Mouse (Mus musculus) cerebellum, adult 11 months (tissue): ENCODE results near the gene Mef2c.

Source experiments
- DNase-seq: peaks from one replicate; pipeline ENCODE4 v3.0.0; 2022

Gene Mef2c

DNA sequence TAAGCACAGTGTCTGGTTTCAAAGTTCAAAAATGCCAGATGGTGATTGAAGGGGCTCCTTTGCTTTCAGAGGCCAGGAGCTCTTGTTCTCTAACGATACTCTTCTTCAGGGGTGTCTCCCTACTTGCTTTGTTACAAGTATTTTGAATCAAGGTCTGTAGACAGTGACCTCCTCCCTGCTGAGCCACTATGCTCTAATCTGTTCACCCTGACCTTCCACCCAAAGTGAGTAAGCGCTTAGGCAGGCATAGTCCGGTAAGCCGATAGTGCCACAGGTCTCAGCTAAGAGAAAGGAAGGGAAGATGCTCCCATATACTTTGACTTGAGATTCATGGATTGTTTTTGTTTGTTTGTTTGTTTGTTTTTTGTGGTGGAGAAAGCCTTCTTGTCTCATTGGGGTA is 69.5 kb downstream of the Mef2c start:
- no peak for DNase-seq

- DNase-seq: no peak
Observed at GRCm38 (mm10) chr13:83573855-83574583, 70.2 kb downstream of the Mef2c start.

DNA sequence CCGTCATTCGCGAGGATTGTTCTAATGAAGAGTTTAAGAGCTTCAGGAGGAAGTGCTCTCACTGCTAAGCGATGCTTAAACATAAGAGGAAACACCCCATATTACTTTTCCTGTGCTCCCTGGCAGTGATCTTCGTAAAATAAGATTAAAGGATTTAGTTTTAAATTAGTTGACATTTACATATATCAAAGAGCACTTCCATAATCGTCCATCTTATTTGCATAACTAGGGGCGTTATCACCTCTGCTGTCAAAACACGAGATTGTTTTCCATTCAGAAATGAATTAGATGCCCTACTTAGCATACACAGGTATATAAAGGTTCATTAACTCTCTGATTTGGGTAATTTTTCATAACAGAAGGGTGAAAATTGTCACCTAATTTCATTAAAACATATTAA is 71.0 kb downstream of the Mef2c start:
- DNase-seq: no peak

- DNase-seq: no peak
Observed at GRCm38 (mm10) chr13:83579410-83579809, 75.6 kb downstream of the Mef2c start.

GRCm38 (mm10) chr13:83580856-83581255 is 77.0 kb downstream of the Mef2c start:
- DNase-seq: no peak

- DNase-seq: no peak
Observed at GRCm38 (mm10) chr13:83582564-83582963, 78.7 kb downstream of the Mef2c start.

DNA sequence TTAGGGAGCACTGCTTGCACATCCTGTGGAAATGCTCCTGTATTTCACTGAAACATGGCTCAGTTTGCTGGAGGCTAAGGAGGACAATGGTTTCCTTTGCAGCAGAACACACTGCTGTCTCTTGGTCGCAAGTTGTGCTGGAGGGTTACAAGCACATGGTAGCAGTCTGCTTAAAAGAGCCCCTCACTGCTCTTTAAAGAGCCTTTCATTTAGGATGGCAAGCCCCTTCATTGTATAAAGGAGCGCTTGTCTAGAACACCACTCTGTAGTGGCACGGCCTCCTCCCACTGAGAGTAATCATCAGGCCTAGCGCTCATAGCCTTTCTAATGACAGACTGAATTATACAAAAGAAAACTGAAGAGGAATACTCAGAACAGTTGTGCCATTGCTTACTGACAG is 80.0 kb downstream of the Mef2c start:
- no peak for DNase-seq

DNA sequence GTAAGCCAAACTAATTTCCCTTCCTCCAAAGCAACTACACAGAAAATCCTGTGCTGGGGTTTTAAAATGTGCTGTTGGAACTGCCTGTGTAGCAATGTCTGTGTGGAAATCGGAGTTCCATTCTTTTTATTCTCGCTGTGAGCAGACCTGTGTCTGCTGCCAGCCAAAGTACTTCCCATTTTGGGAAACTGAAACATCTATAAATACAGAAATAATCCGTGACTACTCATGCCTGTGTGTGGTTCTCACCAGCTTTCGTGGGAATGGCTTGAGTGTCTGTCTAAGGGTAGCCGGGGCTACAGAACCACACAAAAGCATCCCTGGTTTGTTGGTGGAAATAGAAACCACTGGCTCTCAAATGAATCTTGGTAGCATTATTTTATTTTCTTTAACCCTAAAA is 81.5 kb downstream of the Mef2c start:
- no peak for DNase-seq

GRCm38 (mm10) chr13:83588186-83588585 is 84.4 kb downstream of the Mef2c start:
- DNase-seq: no peak

GRCm38 (mm10) chr13:83590886-83591285 is 87.1 kb downstream of the Mef2c start:
- no peak for DNase-seq

GRCm38 (mm10) chr13:83595429-83595828 is 91.6 kb downstream of the Mef2c start:
- DNase-seq: no peak

DNA sequence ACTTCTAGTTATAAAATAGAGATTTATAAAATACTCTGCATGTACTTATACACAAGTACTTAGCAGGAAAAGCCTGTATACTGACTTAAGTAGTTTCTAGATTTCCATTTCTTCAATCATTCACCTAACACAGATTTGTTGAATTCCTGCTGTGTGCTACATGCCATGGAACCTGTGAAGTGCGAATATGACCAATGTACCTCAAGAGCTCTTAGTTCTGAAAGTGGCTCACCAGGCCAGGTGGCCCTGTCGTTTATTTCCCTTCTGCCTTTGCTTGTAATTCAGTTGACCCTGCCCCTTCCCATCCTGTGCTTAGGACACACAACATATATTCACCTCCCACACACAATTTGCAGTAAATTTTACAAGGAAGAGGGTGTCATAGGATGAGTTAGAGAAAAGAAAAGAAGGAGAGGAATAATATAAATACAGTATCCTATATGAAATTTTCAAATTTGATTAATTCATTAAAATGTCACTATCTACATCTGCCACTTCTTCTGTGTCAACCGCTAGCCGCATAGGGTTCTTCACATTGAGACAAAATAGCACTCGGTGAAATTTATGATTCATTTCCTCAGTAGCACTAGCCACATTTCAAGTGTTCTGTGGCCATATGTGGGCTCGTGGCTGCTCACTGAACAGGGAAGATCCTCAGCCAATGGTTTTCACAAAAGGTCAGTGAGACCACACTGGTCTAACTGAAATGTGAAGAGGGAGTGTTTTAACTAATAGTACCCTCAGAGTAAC is 93.3 kb downstream of the Mef2c start:
- DNase-seq: no peak

GRCm38 (mm10) chr13:83597739-83598210 is 93.9 kb downstream of the Mef2c start:
- DNase-seq: no peak

GRCm38 (mm10) chr13:83600301-83600700 is 96.5 kb downstream of the Mef2c start:
- DNase-seq: no peak

- DNase-seq: no peak
Observed at GRCm38 (mm10) chr13:83601741-83602140, 97.9 kb downstream of the Mef2c start.

GRCm38 (mm10) chr13:83603373-83604265 is 99.8 kb downstream of the Mef2c start:
- no peak for DNase-seq

- no peak for DNase-seq
Observed at GRCm38 (mm10) chr13:83604320-83604719, 100.5 kb downstream of the Mef2c start.

DNA sequence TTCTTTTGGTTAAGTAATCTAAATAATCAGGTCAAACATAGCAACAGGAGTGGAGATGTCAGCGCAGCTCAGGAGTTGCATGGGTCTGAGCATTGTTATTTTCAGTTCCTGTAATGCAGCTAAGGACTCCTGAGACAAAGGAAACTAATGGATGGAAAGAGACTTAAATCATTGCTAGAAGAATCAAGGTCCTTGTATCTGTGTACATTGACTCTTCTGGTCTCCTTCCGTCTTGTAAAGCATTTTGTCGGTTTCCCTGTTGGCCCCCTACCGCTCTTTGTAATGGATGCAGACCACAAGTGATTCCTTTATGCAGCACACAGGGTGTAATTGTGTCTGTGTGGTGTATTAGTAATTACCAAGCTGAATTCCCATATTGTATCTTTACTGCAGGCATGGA is 101.0 kb downstream of the Mef2c start:
- no peak for DNase-seq

GRCm38 (mm10) chr13:83607883-83608581 is 104.2 kb downstream of the Mef2c start:
- no peak for DNase-seq

DNA sequence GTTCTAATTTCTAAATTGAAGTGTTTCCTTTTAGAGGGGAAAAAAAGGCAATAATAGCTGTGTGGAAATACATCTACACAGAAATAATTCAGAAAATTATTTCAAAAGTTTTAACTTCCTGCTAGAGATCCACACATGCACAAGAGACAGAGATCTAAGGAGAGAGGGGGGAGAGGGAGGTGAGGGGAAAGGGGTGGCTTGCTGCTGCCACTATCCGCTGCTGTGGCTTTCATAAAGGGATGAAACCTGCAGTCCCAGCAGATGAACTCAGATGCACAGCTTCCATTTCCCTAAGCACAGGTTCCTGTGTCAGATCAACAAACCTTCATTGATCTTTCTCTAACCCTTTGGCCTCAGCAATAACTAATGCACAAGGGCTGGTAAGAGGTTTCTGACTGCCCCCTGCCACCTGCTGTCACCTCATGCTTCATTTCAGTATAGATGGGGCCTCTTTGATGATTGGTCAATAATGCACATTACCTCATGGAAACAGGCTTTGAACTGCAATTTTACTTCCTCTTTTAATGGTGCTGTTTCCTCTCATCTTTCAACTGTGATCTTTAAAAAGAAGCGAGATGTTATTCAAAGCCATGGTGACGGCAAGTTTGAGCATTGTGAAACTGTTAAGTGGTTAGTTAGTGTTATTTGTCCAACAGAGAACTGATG is 105.2 kb downstream of the Mef2c start:
- DNase-seq: no peak

GRCm38 (mm10) chr13:83609517-83609878 is 105.7 kb downstream of the Mef2c start:
- no peak for DNase-seq

GRCm38 (mm10) chr13:83610124-83610523 is 106.3 kb downstream of the Mef2c start:
- DNase-seq: no peak
